Mouse (Mus musculus): ENCODE measurements around the gene Olfr66.

DNA sequence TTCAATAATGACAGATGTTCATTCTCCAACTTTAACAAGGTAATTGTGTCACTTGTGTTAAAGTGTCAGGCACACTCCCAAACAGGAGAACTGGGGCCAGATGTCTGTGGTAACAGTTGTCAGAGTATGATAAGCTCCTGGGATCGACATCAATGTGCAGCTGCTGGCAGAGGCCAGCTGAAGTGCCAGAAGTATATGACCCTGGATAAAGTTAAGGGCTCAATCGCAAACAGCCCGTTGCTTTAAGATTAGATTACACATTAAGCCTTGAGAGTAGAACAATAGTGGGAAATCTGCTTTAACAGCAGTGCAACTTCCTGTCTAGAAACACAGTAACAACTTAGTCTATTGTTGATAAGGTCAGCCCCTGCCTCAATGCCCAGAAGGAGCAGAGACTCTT lies 24.0 kb upstream of the Olfr66 start:
- TF ChIP-seq CTCF (IDR thresholded peaks at IDR 0.05; ENCODE audit: extremely low read depth, insufficient read depth, low read length): no peak
- no peak for TF ChIP-seq POLR2A (IDR thresholded peaks at IDR 0.05; ENCODE audit: extremely low read depth, insufficient read depth, low read length)
